Mouse (Mus musculus) kidney, adult 8-10 months (tissue): ENCODE measurements around the gene Etfbkmt.
"Not testable (repeated sequence)": the region's sequence is repeated elsewhere in the genome, so short reads cannot be mapped to it uniquely, and the experiment has no call there.

Source experiments
- DNase-seq, 2 experiments: peaks; one replicate each; pipeline ENCODE4 v3.0.0; 2022

Gene Etfbkmt

GRCm38 (mm10) chr6:149139471-149139870 lies at the start of gene Etfbkmt:
Etfbkmt (plus strand) TSS chr6:149139849.
- DNase-seq, result no peak

- DNase-seq, result no peak
Observed at GRCm38 (mm10) chr6:149092406-149092805, 47.2 kb upstream of the Etfbkmt start.

GRCm38 (mm10) chr6:149093465-149093864 lies 46.2 kb upstream of the Etfbkmt start:
- peak; percentile 23 to 54 for DNase-seq

GRCm38 (mm10) chr6:149094555-149094954 lies 45.1 kb upstream of the Etfbkmt start:
- no peak for DNase-seq

GRCm38 (mm10) chr6:149095389-149095788 lies 44.3 kb upstream of the Etfbkmt start:
- no peak for DNase-seq

GRCm38 (mm10) chr6:149096233-149096632 lies 43.4 kb upstream of the Etfbkmt start:
- peak in 1 of 2 experiments; percentile 32 for DNase-seq

- no peak for DNase-seq
Observed at GRCm38 (mm10) chr6:149097276-149097675, 42.4 kb upstream of the Etfbkmt start.

- no peak for DNase-seq
Observed at GRCm38 (mm10) chr6:149098993-149099392, 40.7 kb upstream of the Etfbkmt start.

GRCm38 (mm10) chr6:149100174-149101075 lies 39.2 kb upstream of the Etfbkmt start:
- peak; percentile 84 to 85 for DNase-seq

- DNase-seq, result peak; percentile 67 to 80
Observed at GRCm38 (mm10) chr6:149101076-149101942, 38.3 kb upstream of the Etfbkmt start, which contains the start of gene Dennd5b. Dennd5b (minus strand) TSS chr6:149101680.

- DNase-seq, result no peak
Observed at GRCm38 (mm10) chr6:149101943-149102243, 37.8 kb upstream of the Etfbkmt start.

GRCm38 (mm10) chr6:149103451-149103850 lies 36.2 kb upstream of the Etfbkmt start:
- DNase-seq, result no peak

GRCm38 (mm10) chr6:149107615-149108014 lies 32.0 kb upstream of the Etfbkmt start:
- DNase-seq, result no peak

- DNase-seq, result no peak
Observed at GRCm38 (mm10) chr6:149108909-149109308, 30.7 kb upstream of the Etfbkmt start.

GRCm38 (mm10) chr6:149116992-149117391 lies 22.7 kb upstream of the Etfbkmt start:
- DNase-seq, result peak in 1 of 2 experiments; percentile 30

- peak; percentile 67 to 78 for DNase-seq
Observed at GRCm38 (mm10) chr6:149118935-149119334, 20.7 kb upstream of the Etfbkmt start.

- DNase-seq, result peak; percentile 64 to 66
Observed at GRCm38 (mm10) chr6:149119853-149120252, 19.8 kb upstream of the Etfbkmt start.

- DNase-seq, result no peak
Observed at GRCm38 (mm10) chr6:149123042-149123441, 16.6 kb upstream of the Etfbkmt start.

- DNase-seq, result peak; percentile 38 to 69
Observed at GRCm38 (mm10) chr6:149126675-149127074, 13.0 kb upstream of the Etfbkmt start.

- DNase-seq, result not testable (repeated sequence)
Observed at GRCm38 (mm10) chr6:149129870-149130269, 9.8 kb upstream of the Etfbkmt start, which contains the start of gene Gm10203. Gm10203 (plus strand) TSS chr6:149130170.

- DNase-seq, result no peak
Observed at GRCm38 (mm10) chr6:149131111-149131510, 8.5 kb upstream of the Etfbkmt start.

GRCm38 (mm10) chr6:149132311-149133077 lies 7.2 kb upstream of the Etfbkmt start:
- peak; percentile 38 to 48 for DNase-seq
